Mouse (Mus musculus) gastrocnemius, postnatal 25 days (tissue): ENCODE data around the gene Parm1. TPM values are rescaled to one million over a fixed set of nuclear protein-coding genes. Genes with fewer than 3 reads are reported as not detected.

Experiments
- DNase-seq: peaks from one replicate; pipeline ENCODE4 v3.0.0; 2022
- total RNA-seq, 2 experiments: library from RNA; stranded (reverse); gene quantifications; 1 replicate in 1 of 2; 2 replicates in 1 of 2; pipeline ENCODE4 v1.2.3; 2021

Gene Parm1
- total RNA-seq, 2 experiments from 2014 or later, result 6.5 to 9.4 TPM

GRCm38 (mm10) chr5:91578924-91579323, 61.5 kb downstream of the Parm1 start:
- no peak for DNase-seq

GRCm38 (mm10) chr5:91581799-91582198, 64.4 kb downstream of the Parm1 start:
- DNase-seq, result no peak

- DNase-seq, result no peak
Observed at GRCm38 (mm10) chr5:91586206-91586605, 68.8 kb downstream of the Parm1 start.

- no peak for DNase-seq
Observed at GRCm38 (mm10) chr5:91594083-91594482, 76.7 kb downstream of the Parm1 start.

GRCm38 (mm10) chr5:91597216-91597615, 79.8 kb downstream of the Parm1 start:
- DNase-seq, result no peak

GRCm38 (mm10) chr5:91599801-91600200, 82.4 kb downstream of the Parm1 start:
- DNase-seq, result no peak

GRCm38 (mm10) chr5:91603347-91603746, 85.9 kb downstream of the Parm1 start:
- no peak for DNase-seq

GRCm38 (mm10) chr5:91603787-91604439, 86.5 kb downstream of the Parm1 start:
- peak; percentile 25 for DNase-seq

GRCm38 (mm10) chr5:91607234-91607633, 89.8 kb downstream of the Parm1 start:
- peak; percentile 22 for DNase-seq

GRCm38 (mm10) chr5:91607841-91608240, 90.4 kb downstream of the Parm1 start:
- no peak for DNase-seq

GRCm38 (mm10) chr5:91609041-91609440, 91.6 kb downstream of the Parm1 start:
- no peak for DNase-seq

- DNase-seq, result no peak
Observed at GRCm38 (mm10) chr5:91609511-91610300, 92.3 kb downstream of the Parm1 start.

- no peak for DNase-seq
Observed at GRCm38 (mm10) chr5:91610499-91610898, 93.1 kb downstream of the Parm1 start.

GRCm38 (mm10) chr5:91611589-91611988, 94.2 kb downstream of the Parm1 start:
- DNase-seq, result no peak

GRCm38 (mm10) chr5:91617331-91618233, 100.2 kb downstream of the Parm1 start:
- DNase-seq, result no peak

- DNase-seq, result no peak
Observed at GRCm38 (mm10) chr5:91618661-91619173, 101.3 kb downstream of the Parm1 start.

GRCm38 (mm10) chr5:91621197-91621596, 103.8 kb downstream of the Parm1 start:
- no peak for DNase-seq

- DNase-seq, result no peak
Observed at GRCm38 (mm10) chr5:91626823-91627222, 109.4 kb downstream of the Parm1 start.

GRCm38 (mm10) chr5:91629472-91629871, 112.1 kb downstream of the Parm1 start:
- no peak for DNase-seq

- DNase-seq, result no peak
Observed at GRCm38 (mm10) chr5:91651330-91651729, 133.9 kb downstream of the Parm1 start.

- DNase-seq, result no peak
Observed at GRCm38 (mm10) chr5:91653061-91653915, 135.9 kb downstream of the Parm1 start.
